Mouse (Mus musculus) lung, embryonic 15.5 days (tissue): ENCODE data around the gene Zscan4b. TPM values are rescaled to one million over a fixed set of nuclear protein-coding genes. Genes with fewer than 3 reads are reported as not detected.
"Not testable (repeated sequence)": the region's sequence is repeated elsewhere in the genome, so short reads cannot be mapped to it uniquely, and the experiment has no call there.

Experiments
- ATAC-seq: fragments of 200-750 bp; cut with Nextera tagmentation; 2 replicates; pipeline ENCODE4 v1.8.0; 2017; ENCODE audit warnings: moderate number of reproducible peaks, borderline replicate concordance; ENCODE audit not compliant: low FRiP score, low TSS enrichment; ENCODE audit errors: extremely low read depth
- H3K27ac ChIP-seq: fragments of 300-500 bp; sonication (generic); 2 replicates; pipeline ENCODE4 v1.5.1; 2015; ENCODE audit warnings: moderate library complexity, mild to moderate bottlenecking, inconsistent platforms
- H3K27me3 ChIP-seq: fragments of 300-500 bp; sonication (generic); 2 replicates; pipeline ENCODE4 v1.6.1; 2015; ENCODE audit warnings: inconsistent platforms
- H3K36me3 ChIP-seq: fragments of 300-500 bp; sonication (generic); 2 replicates; pipeline ENCODE4 v1.6.1; 2015; ENCODE audit warnings: inconsistent platforms
- H3K4me1 ChIP-seq: fragments of 300-500 bp; sonication (generic); 2 replicates; pipeline ENCODE4 v1.6.1; 2015; ENCODE audit warnings: inconsistent platforms
- H3K4me2 ChIP-seq: fragments of 300-500 bp; sonication (generic); 2 replicates; pipeline ENCODE4 v1.6.1; 2015; ENCODE audit warnings: inconsistent platforms, mild to moderate bottlenecking, moderate library complexity
- H3K4me3 ChIP-seq: fragments of 300-500 bp; sonication (generic); 2 replicates; pipeline ENCODE4 v1.5.1; 2015; ENCODE audit warnings: mild to moderate bottlenecking, inconsistent platforms
- H3K9ac ChIP-seq: fragments of 300-500 bp; sonication (generic); 2 replicates; pipeline ENCODE4 v1.6.1; 2015; ENCODE audit warnings: inconsistent platforms
- H3K9me3 ChIP-seq: fragments of 300-500 bp; sonication (generic); 2 replicates; pipeline ENCODE4 v1.6.1; 2016; ENCODE audit warnings: inconsistent platforms
- WGBS: fragments of 180-500 bp; shearing (Covaris S2); methylation state at CpG from one replicate; pipeline ENCODE4 v1.1.7; 2015; 5-methylcytosine and 5-hydroxymethylcytosine counted together
- polyA plus RNA-seq: library from polyadenylated mRNA; unstranded; fragments of >200 nt; fragmentation: Nextera tagmentation; extraction: Ambion mirVana; gene quantifications from 2 replicates; pipeline ENCODE4 v1.2.1, GENCODE M21; 2015

Zscan4b gene
- not detected in 2 replicates for polyA plus RNA-seq

DNA sequence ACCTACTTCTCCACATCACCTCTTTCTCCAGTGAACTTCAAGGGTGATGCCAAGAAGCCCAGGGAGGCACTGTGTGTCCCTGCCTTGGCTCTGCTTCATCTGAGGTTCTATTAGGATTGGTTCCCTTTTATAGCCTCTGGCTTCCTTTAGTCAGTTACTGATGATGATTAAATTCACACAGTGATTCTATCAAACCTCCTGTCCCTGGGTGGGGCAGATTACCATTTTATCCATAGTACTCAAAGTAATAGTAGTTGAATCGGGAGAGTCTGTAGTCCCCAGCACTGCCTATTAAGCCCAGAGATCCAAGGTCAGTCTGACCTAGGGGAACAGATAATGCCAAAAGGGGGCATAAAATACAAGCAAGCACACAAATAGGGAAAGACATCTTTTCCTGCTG lies at the start of gene Zscan4b:
Gene Zscan4b, minus strand, starts transcription at position 101 of the 400 bp plus-strand sequence.
- not testable (repeated sequence) for H3K4me1 ChIP-seq, H3K4me3 ChIP-seq, H3K4me2 ChIP-seq, H3K9ac ChIP-seq, H3K36me3 ChIP-seq, ATAC-seq, H3K27ac ChIP-seq, H3K9me3 ChIP-seq, H3K27me3 ChIP-seq
- WGBS, result 85% methylated on average over 1 of the region's 1 CpGs

Other genes with a start within 250 kb of the Zscan4b start
- not detected in 2 replicates for gene Nlrp4b, start 217.3 kb downstream of the Zscan4b start, polyA plus RNA-seq
- gene Vmn1r71, start 150.7 kb downstream of the Zscan4b start, polyA plus RNA-seq, result not detected in 2 replicates
- gene Zscan4c, start 100.7 kb upstream of the Zscan4b start, polyA plus RNA-seq, result not detected in 2 replicates
- gene Zscan4-ps1, start 164.6 kb upstream of the Zscan4b start, polyA plus RNA-seq, result not detected in 2 replicates